Mouse (Mus musculus) thymus, adult 2 months (tissue): ENCODE measurements around the gene Thrap3. TPM values are rescaled to one million over a fixed set of nuclear protein-coding genes. Genes with fewer than 3 reads are reported as not detected.

Experiments used
- DNase-seq: peaks from one replicate; pipeline ENCODE4 v3.0.0; 2021
- H3K27ac ChIP-seq: fragments of 200-500 bp; 2 replicates; pipeline ENCODE4 v1.5.1; 2012; ENCODE audit warnings: low read length, control low read depth; ENCODE audit not compliant: control insufficient read depth, insufficient read depth
- H3K27me3 ChIP-seq: fragments of 200-500 bp; 2 replicates; pipeline ENCODE4 v1.6.1; 2012; ENCODE audit warnings: mild to moderate bottlenecking, low read length, moderate library complexity, mixed read lengths; ENCODE audit not compliant: control insufficient read depth, insufficient read depth
- H3K36me3 ChIP-seq: fragments of 200-500 bp; 2 replicates; pipeline ENCODE4 v1.6.1; 2012; ENCODE audit warnings: mild to moderate bottlenecking, low read length, moderate library complexity; ENCODE audit not compliant: control insufficient read depth, insufficient read depth
- H3K4me1 ChIP-seq: fragments of 200-500 bp; replicated peaks from 2 replicates; pipeline ENCODE4 v1.6.1; 2012; ENCODE audit warnings: low read length; ENCODE audit not compliant: control insufficient read depth, insufficient read depth
- H3K4me3 ChIP-seq: fragments of 200-500 bp; 2 replicates; pipeline ENCODE4 v1.5.1; 2012; ENCODE audit warnings: mild to moderate bottlenecking, low read length, control low read depth, moderate library complexity; ENCODE audit not compliant: control insufficient read depth, insufficient read depth
- CTCF ChIP-seq: fragments of 200-500 bp; IDR thresholded peaks from 2 replicates; pipeline ENCODE4 v1.5.1; 2012; ENCODE audit warnings: mild to moderate bottlenecking, control low read depth, low read length, moderate library complexity, borderline replicate concordance; ENCODE audit not compliant: control insufficient read depth, poor library complexity, insufficient read depth; ENCODE audit errors: extremely low read depth
- POLR2A ChIP-seq: fragments of 200-500 bp; IDR thresholded peaks from 2 replicates; pipeline ENCODE4 v1.6.1; 2012; ENCODE audit warnings: mild to moderate bottlenecking, low read length, control low read depth, moderate library complexity; ENCODE audit not compliant: control insufficient read depth, poor library complexity, insufficient read depth; ENCODE audit errors: extremely low read depth
- WGBS: fragments of 180-500 bp; shearing (Covaris S2); methylation state at CpG from one replicate; pipeline ENCODE4 v1.1.7; 2018; 5-methylcytosine and 5-hydroxymethylcytosine counted together
- polyA plus RNA-seq: library from polyadenylated mRNA; depleted of rRNA; stranded (reverse); fragments of >200 nt; gene quantifications from 2 replicates; pipeline ENCODE4 v1.2.3, GENCODE M21; 2012

Thrap3 gene
- polyA plus RNA-seq, 1 experiment: 91.8 TPM

GRCm38 (mm10) chr4:126134236-126134635 is 68.3 kb downstream of the Thrap3 start:
- no peak overlapping the region for H3K4me3 ChIP-seq
- WGBS: 96% methylated on average over 4 of the region's 4 CpGs

GRCm38 (mm10) chr4:126132636-126133264 is 69.8 kb downstream of the Thrap3 start:
- Histone ChIP-seq H3K36me3 (peaks cover 14% of the 10 kb centered on the region), H3K27ac (no peak overlapping the region), H3K4me3 (no peak overlapping the region), H3K4me1 (no peaks in the 10 kb centered on the region), H3K27me3 (no peaks in the 10 kb centered on the region)
- TF ChIP-seq POLR2A (no peak), CTCF (no peak)
- DNase-seq: no peak
- WGBS: 97% methylated on average over 6 of the region's 6 CpGs

More at GRCm38 (mm10) chr4:126134236-126134635, 68.3 kb downstream of the Thrap3 start:
- H3K27ac ChIP-seq: no peak overlapping the region
- peaks cover 26% of the 10 kb centered on the region for H3K36me3 ChIP-seq
- TF ChIP-seq POLR2A: no peak
- H3K4me1 ChIP-seq: no peaks in the 10 kb centered on the region
- H3K27me3 ChIP-seq: no peaks in the 10 kb centered on the region
- DNase-seq: no peak

DNA sequence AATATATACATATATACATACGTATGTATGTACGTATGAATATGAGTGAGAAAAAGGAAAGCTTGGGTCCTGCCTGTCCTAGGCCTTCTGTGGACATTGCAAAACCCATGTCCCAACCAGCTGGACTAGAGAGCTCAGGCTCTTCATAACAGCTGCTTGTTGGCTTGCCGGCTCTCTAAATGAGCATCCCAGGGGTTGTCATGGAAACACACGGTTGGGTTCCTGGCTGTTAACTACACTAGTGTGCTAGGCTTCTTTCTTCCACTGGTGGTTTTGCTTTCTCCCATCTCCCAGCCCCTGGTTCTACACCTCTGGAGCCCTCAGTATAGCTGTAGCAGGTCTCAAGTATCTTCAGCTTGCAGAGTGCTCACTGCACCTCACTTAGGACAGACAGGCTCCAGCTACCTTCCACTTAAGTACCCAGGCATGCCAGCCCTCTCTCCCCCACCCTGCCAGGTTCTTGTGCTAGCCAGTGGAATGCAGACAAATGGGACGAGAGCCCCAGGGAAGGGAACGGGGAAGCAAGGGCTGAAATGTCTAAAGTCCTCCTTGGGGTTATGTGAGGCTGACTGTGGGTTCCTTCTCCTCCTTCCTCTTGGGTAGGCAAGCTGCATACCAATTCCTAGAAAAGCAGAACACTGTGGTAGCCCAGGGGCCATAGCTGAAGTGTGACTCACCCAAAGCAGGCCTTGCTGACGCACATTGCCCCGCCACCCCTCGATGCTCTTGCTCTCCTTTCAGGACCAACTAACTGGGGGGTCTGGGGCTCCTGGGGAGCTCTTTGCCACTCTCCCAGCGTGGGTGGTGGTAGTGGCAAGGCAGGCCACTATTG is 71.1 kb downstream of the Thrap3 start:
- Histone ChIP-seq H3K4me3 (no peak overlapping the region), H3K4me1 (no peaks in the 10 kb centered on the region), H3K36me3 (peaks cover 5% of the 10 kb centered on the region), H3K27me3 (no peaks in the 10 kb centered on the region), H3K27ac (no peak overlapping the region; the same call in 1 of the 2 replicates)
- 67% methylated on average over 10 of the region's 10 CpGs for WGBS
- no peak for TF ChIP-seq POLR2A
- DNase-seq: no peak

DNA sequence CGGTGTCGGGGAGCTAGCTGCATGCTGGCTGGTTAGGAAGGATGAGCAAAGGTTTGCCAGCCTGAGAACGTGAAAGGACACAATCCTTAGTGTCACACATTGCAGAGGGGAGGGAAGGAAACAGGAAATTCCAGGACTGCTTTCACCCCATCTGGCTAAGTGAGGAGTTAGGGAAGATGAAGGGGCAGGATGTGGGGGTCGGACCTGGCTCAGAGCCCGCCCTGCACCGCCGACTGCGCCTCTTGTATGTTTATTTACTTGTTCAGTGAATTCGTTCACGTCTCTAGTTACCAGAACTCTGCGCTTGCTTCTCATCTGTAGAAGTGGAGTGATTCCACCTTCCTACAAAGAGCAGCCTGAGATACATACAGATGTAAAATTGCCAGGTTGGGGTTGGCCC is 72.1 kb downstream of the Thrap3 start:
- DNase-seq: no peak

DNA sequence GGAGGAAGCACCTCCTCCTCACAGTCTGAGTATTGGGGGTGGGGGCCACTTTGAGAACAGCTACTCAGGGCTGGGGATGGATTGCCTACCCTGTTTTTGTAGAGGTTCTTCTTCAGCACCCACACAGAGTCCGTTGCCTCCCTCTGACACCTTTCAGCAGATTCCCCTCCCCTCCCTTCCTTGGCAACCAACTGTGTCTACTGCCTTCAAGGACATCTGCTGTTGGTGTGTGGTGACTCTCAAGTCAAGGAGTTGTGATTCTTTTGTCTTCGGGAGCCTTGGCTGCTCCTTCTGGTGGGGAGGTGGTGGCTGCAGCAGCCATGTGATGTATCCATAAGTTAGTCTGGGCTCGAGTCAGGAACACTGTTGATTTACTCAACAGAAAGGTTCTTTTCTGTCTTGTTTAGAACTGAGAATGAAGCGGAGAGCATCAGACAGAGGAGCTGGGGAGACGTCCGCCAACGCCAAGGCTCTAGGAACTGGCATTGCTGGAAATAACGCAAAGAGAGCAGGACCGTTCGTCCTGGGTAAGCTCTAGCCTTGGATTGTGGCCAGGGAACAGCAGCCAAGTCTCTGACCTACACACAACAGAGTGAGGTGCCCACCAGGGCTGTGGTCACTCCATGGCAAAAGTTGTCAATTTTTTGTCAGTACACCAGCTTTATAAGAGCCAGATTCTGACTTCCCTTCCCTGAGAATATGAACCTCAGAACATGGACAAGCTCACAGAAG is 79.1 kb downstream of the Thrap3 start:
- 96% methylated on average over 10 of the region's 10 CpGs for WGBS
- DNase-seq: no peak
- TF ChIP-seq POLR2A: no peak
- no peak for TF ChIP-seq CTCF
- H3K4me3 ChIP-seq: no peak overlapping the region
- H3K36me3 ChIP-seq: no peaks in the 10 kb centered on the region; the same call in 1 of the 2 replicates
- H3K27ac ChIP-seq: no peak overlapping the region
- H3K4me1 ChIP-seq: no peaks in the 10 kb centered on the region
- H3K27me3 ChIP-seq: no peaks in the 10 kb centered on the region

More for the DNA sequence above, 72.1 kb downstream of the Thrap3 start:
- TF ChIP-seq CTCF: no peak
- TF ChIP-seq POLR2A: no peak
- Histone ChIP-seq H3K4me1 (no peaks in the 10 kb centered on the region), H3K27me3 (no peaks in the 10 kb centered on the region), H3K27ac (no peak overlapping the region), H3K4me3 (no peak overlapping the region), H3K36me3 (peaks cover 5% of the 10 kb centered on the region)
- 93% methylated on average over 11 of the region's 11 CpGs for WGBS

GRCm38 (mm10) chr4:126120506-126120905 is 82.1 kb downstream of the Thrap3 start:
- Histone ChIP-seq H3K36me3 (no peaks in the 10 kb centered on the region; the same call in 1 of the 2 replicates), H3K4me1 (no peaks in the 10 kb centered on the region), H3K27me3 (no peaks in the 10 kb centered on the region), H3K27ac (no peak overlapping the region), H3K4me3 (no peak overlapping the region)
- DNase-seq: no peak
- 99% methylated on average over 2 of the region's 2 CpGs for WGBS
- no peak for TF ChIP-seq CTCF
- no peak for TF ChIP-seq POLR2A
